Mouse (Mus musculus): ENCODE measurements around the gene Ptges3l.
"Not testable (repeated sequence)": the region's sequence is repeated elsewhere in the genome, so short reads cannot be mapped to it uniquely, and the experiment has no call there.

Ptges3l gene

GRCm38 (mm10) chr11:101424925-101425813 lies at the start of gene Ptges3l, which contains the start of gene Rundc1:
Gene Ptges3l, minus strand, starts transcription at chr11:101425333.
Gene Rundc1, plus strand, starts transcription at chr11:101425085.
- peak; percentile 94 to 98 for DNase-seq (ENCODE audit: low spot score in 2 of 2)

GRCm38 (mm10) chr11:101474298-101474697 lies 49.2 kb upstream of the Ptges3l start:
- no peak for DNase-seq (ENCODE audit: low spot score in 2 of 2)

GRCm38 (mm10) chr11:101473686-101474085 lies 48.6 kb upstream of the Ptges3l start:
- not testable (repeated sequence) for DNase-seq (ENCODE audit: low spot score in 2 of 2)

- peak in 1 of 2 experiments; percentile 55 for DNase-seq (ENCODE audit: low spot score in 2 of 2)
Measured at GRCm38 (mm10) chr11:101472336-101472735, 47.2 kb upstream of the Ptges3l start.

- no peak for DNase-seq (ENCODE audit: low spot score in 2 of 2)
Measured at GRCm38 (mm10) chr11:101471926-101472325, 46.8 kb upstream of the Ptges3l start.

GRCm38 (mm10) chr11:101470206-101470605 lies 45.1 kb upstream of the Ptges3l start:
- DNase-seq (ENCODE audit: low spot score in 2 of 2), result no peak

GRCm38 (mm10) chr11:101469155-101469554 lies 44.0 kb upstream of the Ptges3l start:
- DNase-seq (ENCODE audit: low spot score in 2 of 2), result no peak

- DNase-seq (ENCODE audit: low spot score in 2 of 2), result no peak
Measured at GRCm38 (mm10) chr11:101468731-101469130, 43.6 kb upstream of the Ptges3l start.

- DNase-seq (ENCODE audit: low spot score in 2 of 2), result no peak
Measured at GRCm38 (mm10) chr11:101468263-101468688, 43.1 kb upstream of the Ptges3l start.

GRCm38 (mm10) chr11:101467477-101468262 lies 42.5 kb upstream of the Ptges3l start:
- peak; percentile 69 to 72 for DNase-seq (ENCODE audit: low spot score in 2 of 2)

- not testable (repeated sequence) for DNase-seq (ENCODE audit: low spot score in 2 of 2)
Measured at GRCm38 (mm10) chr11:101466552-101466950, 41.4 kb upstream of the Ptges3l start.

- peak in 1 of 2 experiments; percentile 70 for DNase-seq (ENCODE audit: low spot score in 2 of 2)
Measured at GRCm38 (mm10) chr11:101465869-101466551, 40.9 kb upstream of the Ptges3l start, which contains the start of gene Vat1. Gene Vat1, minus strand, starts transcription at chr11:101466230.

GRCm38 (mm10) chr11:101465101-101465868 lies 40.2 kb upstream of the Ptges3l start:
- peak in 1 of 2 experiments; percentile 49 for DNase-seq (ENCODE audit: low spot score in 2 of 2)

GRCm38 (mm10) chr11:101464211-101465100 lies 39.3 kb upstream of the Ptges3l start, which contains the start of gene Rnd2:
Gene Rnd2, plus strand, starts transcription at chr11:101464999.
- DNase-seq (ENCODE audit: low spot score in 2 of 2), result no peak

- no peak for DNase-seq (ENCODE audit: low spot score in 2 of 2)
Measured at GRCm38 (mm10) chr11:101462583-101463440, 37.7 kb upstream of the Ptges3l start.

- DNase-seq (ENCODE audit: low spot score in 2 of 2), result no peak
Measured at GRCm38 (mm10) chr11:101462141-101462540, 37.0 kb upstream of the Ptges3l start.

GRCm38 (mm10) chr11:101460321-101460720 lies 35.2 kb upstream of the Ptges3l start:
- DNase-seq (ENCODE audit: low spot score in 2 of 2), result no peak

GRCm38 (mm10) chr11:101459716-101460115 lies 34.6 kb upstream of the Ptges3l start:
- no peak for DNase-seq (ENCODE audit: low spot score in 2 of 2)

- no peak for DNase-seq (ENCODE audit: low spot score in 2 of 2)
Measured at GRCm38 (mm10) chr11:101458217-101458616, 33.1 kb upstream of the Ptges3l start.

Data from frontal cortex, postnatal 10 days (tissue).